Mouse (Mus musculus) adrenal gland, postnatal 0 days (tissue): ENCODE data around the gene Olfr1055. TPM values are rescaled to one million over a fixed set of nuclear protein-coding genes. Genes with fewer than 3 reads are reported as not detected.

Source experiments
- polyA plus RNA-seq: library from polyadenylated mRNA; unstranded; fragments of >200 nt; fragmentation: Nextera tagmentation; extraction: Ambion mirVana; gene quantifications from 2 replicates; pipeline ENCODE4 v1.2.1, GENCODE M21; 2015

Olfr1055 gene
- polyA plus RNA-seq, result not detected in 2 replicates

GRCm38 (mm10) chr2:86350184-86350583 lies at the start of gene Olfr1055:
Olfr1055 (minus strand) TSS chr2:86350284.

GRCm38 (mm10) chr2:86388461-86388860 lies 38.4 kb upstream of the Olfr1055 start, which contains the start of gene Olfr1058:
Olfr1058 (minus strand) TSS chr2:86388561.

GRCm38 (mm10) chr2:86378293-86378692 lies 28.2 kb upstream of the Olfr1055 start, which contains the start of gene Olfr1057:
Olfr1057 (minus strand) TSS chr2:86378393.

GRCm38 (mm10) chr2:86362369-86362768 lies 12.3 kb upstream of the Olfr1055 start, which contains the start of gene Olfr1056:
Olfr1056 (minus strand) TSS chr2:86362469.

GRCm38 (mm10) chr2:86335333-86335732 lies 14.8 kb downstream of the Olfr1055 start, which contains the start of gene Olfr1054:
Olfr1054 (minus strand) TSS chr2:86335433.

GRCm38 (mm10) chr2:86315184-86315583 lies 34.9 kb downstream of the Olfr1055 start, which contains the start of gene Olfr1053:
Olfr1053 (minus strand) TSS chr2:86315284.

Other genes starting within 250 kb of the Olfr1055 start
- not detected in 2 replicates for gene Olfr1039, start 214.4 kb downstream of the Olfr1055 start, polyA plus RNA-seq
- not detected in 2 replicates for gene Olfr1040, start 203.6 kb downstream of the Olfr1055 start, polyA plus RNA-seq
- gene Olfr1042, start 188.4 kb downstream of the Olfr1055 start, polyA plus RNA-seq, result 0.08 TPM in 1 of 2 replicates, not detected in the other
- not detected in 2 replicates for gene Olfr1043, start 182.8 kb downstream of the Olfr1055 start, polyA plus RNA-seq
- not detected in 2 replicates for gene Olfr1044, start 172.5 kb downstream of the Olfr1055 start, polyA plus RNA-seq
- not detected in 2 replicates for gene Olfr52, start 164.6 kb downstream of the Olfr1055 start, polyA plus RNA-seq
- not detected in 2 replicates for gene Olfr1045, start 147.3 kb downstream of the Olfr1055 start, polyA plus RNA-seq
- not detected in 2 replicates for gene Olfr1046, start 131.0 kb downstream of the Olfr1055 start, polyA plus RNA-seq
- gene Olfr1047, start 118.9 kb downstream of the Olfr1055 start, polyA plus RNA-seq, result not detected in 2 replicates
- gene Olfr1048, start 110.0 kb downstream of the Olfr1055 start, polyA plus RNA-seq, result not detected in 2 replicates
- gene Olfr1049, start 92.0 kb downstream of the Olfr1055 start, polyA plus RNA-seq, result not detected in 2 replicates
- not detected in 2 replicates for gene Olfr1051, start 71.2 kb downstream of the Olfr1055 start, polyA plus RNA-seq
- gene Olfr1052, start 57.8 kb downstream of the Olfr1055 start, polyA plus RNA-seq, result not detected in 2 replicates
- not detected in 2 replicates for gene Olfr1053, start 35.0 kb downstream of the Olfr1055 start, polyA plus RNA-seq
- gene Olfr1054, start 14.9 kb downstream of the Olfr1055 start, polyA plus RNA-seq, result not detected in 2 replicates
- gene Olfr1056, start 12.2 kb upstream of the Olfr1055 start, polyA plus RNA-seq, result not detected in 2 replicates
- gene Olfr1057, start 28.1 kb upstream of the Olfr1055 start, polyA plus RNA-seq, result not detected in 2 replicates
- not detected in 2 replicates for gene Olfr1058, start 38.3 kb upstream of the Olfr1055 start, polyA plus RNA-seq
- gene Olfr1061, start 63.8 kb upstream of the Olfr1055 start, polyA plus RNA-seq, result not detected in 2 replicates
- gene Olfr1062, start 76.5 kb upstream of the Olfr1055 start, polyA plus RNA-seq, result not detected in 2 replicates
- gene Olfr1065, start 100.3 kb upstream of the Olfr1055 start, polyA plus RNA-seq, result not detected in 2 replicates
- not detected in 2 replicates for gene Olfr1066, start 106.0 kb upstream of the Olfr1055 start, polyA plus RNA-seq
- not detected in 2 replicates for gene Olfr228, start 137.1 kb upstream of the Olfr1055 start, polyA plus RNA-seq
- gene Olfr1076, start 158.2 kb upstream of the Olfr1055 start, polyA plus RNA-seq, result not detected in 2 replicates
- not detected in 2 replicates for gene Olfr1079, start 192.2 kb upstream of the Olfr1055 start, polyA plus RNA-seq
- gene Olfr1080, start 208.0 kb upstream of the Olfr1055 start, polyA plus RNA-seq, result not detected in 2 replicates
- not detected in 2 replicates for gene Olfr1082, start 248.7 kb upstream of the Olfr1055 start, polyA plus RNA-seq